ENCODE assay signal across 17 mouse cellular contexts in genomic region chr1:184182163-184182562, GRCm38 (mm10).
"Had no signal": no experiment of that assay in that cellular context is flagged by ENCODE, and none has a peak within 500 bp of the region (broad histone marks: within the 10 kb centered on the region; RNA-seq: fewer than 3 reads in every experiment).

No protein-coding gene starts in this region.

- H3K4me1 ChIP-seq: lung, embryonic 15.5 days; midbrain, embryonic 12.5 days; neural tube, embryonic 12.5 days; stomach, embryonic 15.5 days had no signal

- DNase-seq: liver, postnatal 0 days; lung, adult 2 months; lung, postnatal 14 days; lung, postnatal 36 days; midbrain, embryonic 14.5 days; right cerebral cortex, postnatal 14 days; thymus, adult 2 months; thymus, postnatal 25 days; thymus, postnatal 4 days had no signal

- H3K9me3 ChIP-seq: lung, embryonic 15.5 days; midbrain, embryonic 12.5 days; neural tube, embryonic 12.5 days; stomach, embryonic 15.5 days had no signal

- H3K27me3 ChIP-seq: lung, embryonic 15.5 days; midbrain, embryonic 12.5 days; neural tube, embryonic 12.5 days; stomach, embryonic 15.5 days had no signal

- H3K27ac ChIP-seq: lung, embryonic 15.5 days; macrophage; midbrain, embryonic 12.5 days; neural tube, embryonic 12.5 days; stomach, embryonic 15.5 days; stomach, postnatal 0 days had no signal

- H3K36me3 ChIP-seq: lung, embryonic 15.5 days; midbrain, embryonic 12.5 days; neural tube, embryonic 12.5 days; stomach, embryonic 15.5 days had no signal

- H3K4me3 ChIP-seq: lung, embryonic 15.5 days; megakaryocyte, embryonic 14.5 days; midbrain, embryonic 12.5 days; neural tube, embryonic 12.5 days; stomach, embryonic 15.5 days had no signal

- ATAC-seq: liver, postnatal 0 days; lung, postnatal 0 days had no signal

- H3K4me2 ChIP-seq: lung, embryonic 15.5 days; midbrain, embryonic 12.5 days; neural tube, embryonic 12.5 days; stomach, embryonic 15.5 days had no signal

- H3K9ac ChIP-seq: liver, postnatal 0 days; lung, embryonic 15.5 days; midbrain, embryonic 12.5 days; neural tube, embryonic 12.5 days; stomach, embryonic 15.5 days had no signal
